Mouse (Mus musculus) CD4-positive, CD25-positive, alpha-beta regulatory T cell, adult 9 weeks (primary cell): ENCODE results near the gene Acaca. TPM values are rescaled to one million over a fixed set of nuclear protein-coding genes. Genes with fewer than 3 reads are reported as not detected.

Source experiments
- polyA plus RNA-seq: library from polyadenylated mRNA; unstranded; fragments of 100-300 nt; shearing (Covaris generic); gene quantifications from one replicate; pipeline ENCODE4 v1.2.1, GENCODE M21; 2017

Gene Acaca
- polyA plus RNA-seq, result 11.0 TPM

GRCm38 (mm10) chr11:84128943-84129798 is at the start of gene Acaca, which contains the start of gene Tada2a:
Gene Acaca, plus strand, starts transcription at chr11:84129672.
Gene Tada2a, minus strand, starts transcription at chr11:84129600.

GRCm38 (mm10) chr11:84167046-84167526 is 37.6 kb downstream of the Acaca start, which contains the start of gene Gm11437:
Gene Gm11437, minus strand, starts transcription at chr11:84167476.

Other genes starting within 250 kb of the Acaca start
- gene Ddx52, start 187.6 kb upstream of the Acaca start, polyA plus RNA-seq, result 69.4 TPM
- gene Synrg, start 165.2 kb upstream of the Acaca start, polyA plus RNA-seq, result 5.1 TPM
- gene Dusp14, start 60.4 kb upstream of the Acaca start, polyA plus RNA-seq, result 5.0 TPM
- 9.4 TPM for gene Tada2a, start 72 bp upstream of the Acaca start, polyA plus RNA-seq
- not detected for gene Gm11437, start 37.8 kb downstream of the Acaca start, polyA plus RNA-seq